Mouse (Mus musculus): ENCODE data around the gene 4930402H24Rik.

Gene 4930402H24Rik

GRCm38 (mm10) chr2:130728906-130729585 lies 177.2 kb downstream of the 4930402H24Rik start:
- DNase-seq: no peak

DNA sequence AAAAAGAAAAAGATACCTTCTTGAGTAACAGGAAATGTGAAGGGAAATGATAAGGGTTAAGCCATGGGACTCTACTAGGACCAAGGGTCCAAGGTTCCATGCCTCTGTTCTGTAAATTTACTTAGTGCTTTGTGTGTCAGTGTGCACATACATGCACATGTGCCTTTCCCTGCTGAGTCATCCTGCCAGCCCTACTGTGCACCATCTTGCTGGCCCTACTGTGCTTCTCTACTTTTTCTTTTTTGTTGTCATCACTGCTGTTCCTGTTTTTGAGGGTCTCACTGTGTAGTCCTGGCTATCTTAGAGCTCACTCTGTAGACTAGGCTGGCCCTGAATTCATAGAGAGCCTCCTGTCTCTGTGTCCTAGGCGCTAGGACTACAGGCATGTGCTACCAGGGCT lies 178.5 kb downstream of the 4930402H24Rik start:
- no peak for DNase-seq

DNA sequence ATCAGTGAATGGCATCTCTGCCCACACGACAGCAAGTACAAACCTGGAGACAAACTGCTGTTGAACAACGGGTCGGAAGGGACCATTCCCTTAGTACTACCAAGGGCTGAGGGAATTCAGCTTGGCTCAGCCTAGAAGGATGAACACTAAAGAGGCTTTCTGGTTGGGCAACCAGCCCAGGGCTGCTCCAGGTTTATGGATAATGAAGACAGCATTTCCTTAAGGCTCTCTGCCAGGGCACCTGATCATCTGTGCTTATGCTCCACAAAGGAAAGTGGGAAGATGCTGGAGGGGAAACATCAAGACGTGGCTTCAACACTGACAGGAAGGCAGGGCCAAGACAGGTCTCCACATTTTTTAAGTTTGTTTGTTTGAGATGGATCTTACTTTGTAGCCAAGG lies 181.8 kb downstream of the 4930402H24Rik start:
- DNase-seq: peak; percentile 73

DNA sequence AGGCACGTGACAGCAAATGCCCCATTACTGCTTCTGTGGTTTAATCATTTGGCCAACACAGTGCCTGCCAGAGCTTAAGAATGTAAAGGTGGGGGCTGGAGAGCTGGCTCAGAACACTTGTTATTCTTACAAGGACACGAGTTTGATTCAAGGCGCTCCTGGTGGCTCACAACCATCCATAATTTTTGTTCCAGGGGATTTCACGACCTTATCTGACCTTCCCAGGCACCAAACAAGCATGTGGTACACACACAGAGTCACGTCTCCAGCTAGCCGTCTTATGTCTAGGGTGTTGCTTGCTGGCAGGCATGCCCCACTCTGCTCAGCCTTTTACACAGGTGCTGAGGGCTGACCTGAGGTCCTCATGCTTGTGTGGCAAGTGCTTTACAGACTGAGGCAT lies 188.3 kb downstream of the 4930402H24Rik start:
- DNase-seq: no peak

DNA sequence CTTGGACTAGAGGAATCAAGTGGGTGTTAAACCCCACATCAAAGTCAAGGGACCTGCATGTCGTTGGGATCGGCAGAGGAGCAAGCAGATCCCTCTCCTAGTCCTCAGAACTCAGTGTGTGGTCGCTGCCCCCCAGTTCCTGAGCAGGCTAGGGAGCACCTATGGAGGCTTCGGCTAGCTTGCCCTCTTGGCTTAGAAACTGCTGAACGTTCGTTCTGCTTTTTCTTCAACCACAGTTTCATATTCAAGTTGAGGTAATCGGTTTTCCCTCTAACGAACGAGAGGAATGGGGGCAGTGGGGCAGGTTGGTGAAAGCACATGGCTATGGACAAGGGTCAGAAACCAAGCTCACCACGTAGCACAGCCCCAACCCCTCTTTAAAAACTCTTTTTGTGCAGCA lies 199.1 kb downstream of the 4930402H24Rik start:
- no peak for DNase-seq

DNA sequence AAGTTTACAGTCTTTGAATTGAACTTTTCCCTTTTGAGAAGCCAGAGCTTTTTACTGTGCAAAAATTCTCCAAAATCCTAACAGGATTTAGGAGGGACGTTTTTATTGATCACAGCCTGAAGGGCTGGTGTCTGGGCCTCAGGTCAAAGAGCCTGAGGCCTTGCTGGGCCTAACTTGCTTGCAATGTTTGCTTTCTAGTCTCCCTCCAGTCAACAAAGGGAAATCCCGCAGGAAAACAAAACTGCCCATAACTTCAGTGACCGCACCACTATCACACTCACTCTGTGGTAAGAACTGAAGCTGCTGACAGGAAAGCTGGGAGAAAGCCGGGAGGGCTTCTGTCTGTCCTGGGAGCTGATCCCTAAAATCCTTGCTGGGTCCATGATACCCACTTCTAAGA lies 199.6 kb downstream of the 4930402H24Rik start:
- DNase-seq: no peak

DNA sequence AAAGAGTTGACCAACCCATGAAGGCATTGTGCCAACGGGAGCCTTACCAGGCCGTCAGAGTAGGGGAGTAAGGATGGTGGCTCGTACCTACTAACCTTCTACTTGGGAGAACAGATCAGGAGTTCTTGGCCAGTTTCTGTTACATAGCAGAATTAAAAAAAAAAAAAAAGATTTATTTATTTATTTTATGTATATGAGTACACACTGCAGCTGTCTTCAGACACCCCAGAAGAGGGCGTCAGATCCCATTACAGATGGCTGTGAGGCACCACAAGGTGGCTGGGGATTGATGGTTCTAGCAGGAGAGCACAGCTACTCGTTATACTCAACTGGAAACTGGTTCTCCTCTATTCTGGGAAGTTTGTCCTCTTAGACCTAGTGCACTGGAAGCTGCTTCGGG lies 201.0 kb downstream of the 4930402H24Rik start:
- no peak for DNase-seq

GRCm38 (mm10) chr2:130704040-130705001 lies 201.9 kb downstream of the 4930402H24Rik start:
- DNase-seq: no peak

GRCm38 (mm10) chr2:130697821-130698266 lies 208.4 kb downstream of the 4930402H24Rik start:
- DNase-seq: no peak

DNA sequence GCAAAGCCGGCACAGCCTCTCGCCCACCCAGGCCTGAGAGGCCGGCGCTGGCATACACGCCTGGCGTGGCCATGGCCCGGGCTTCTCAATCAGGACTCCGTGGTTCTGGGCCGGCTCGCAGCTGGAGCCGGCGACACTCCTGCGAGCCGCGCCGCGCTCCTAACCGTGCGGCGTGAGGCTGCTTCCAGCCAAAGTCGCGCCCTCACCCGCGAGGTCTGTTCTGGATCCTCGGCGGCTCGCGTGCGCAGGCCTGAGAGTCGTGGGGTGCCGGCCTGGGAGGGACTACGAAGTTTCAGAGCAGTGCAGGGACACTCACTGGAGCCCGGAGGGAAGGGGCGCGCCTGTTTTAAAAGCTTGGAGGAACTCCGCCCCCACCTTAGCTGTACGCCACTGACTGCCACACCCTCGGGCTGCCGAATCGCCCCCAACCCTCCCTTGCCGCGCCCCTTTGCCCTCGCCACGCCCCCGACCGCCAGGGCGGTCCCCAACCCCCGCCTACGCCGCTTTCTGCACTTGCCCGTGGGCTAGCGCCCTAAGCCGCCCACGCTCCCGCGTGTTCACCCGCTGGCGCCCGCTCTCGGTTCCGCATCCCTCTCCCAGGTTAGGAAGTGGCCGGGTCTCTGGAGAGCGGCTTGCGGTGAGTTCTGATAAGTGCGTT lies 208.9 kb downstream of the 4930402H24Rik start, which contains the start of gene Slc4a11:
Gene Slc4a11 (minus strand): TSS at position 367 of the 658 bp plus-strand sequence.
- DNase-seq: no peak

DNA sequence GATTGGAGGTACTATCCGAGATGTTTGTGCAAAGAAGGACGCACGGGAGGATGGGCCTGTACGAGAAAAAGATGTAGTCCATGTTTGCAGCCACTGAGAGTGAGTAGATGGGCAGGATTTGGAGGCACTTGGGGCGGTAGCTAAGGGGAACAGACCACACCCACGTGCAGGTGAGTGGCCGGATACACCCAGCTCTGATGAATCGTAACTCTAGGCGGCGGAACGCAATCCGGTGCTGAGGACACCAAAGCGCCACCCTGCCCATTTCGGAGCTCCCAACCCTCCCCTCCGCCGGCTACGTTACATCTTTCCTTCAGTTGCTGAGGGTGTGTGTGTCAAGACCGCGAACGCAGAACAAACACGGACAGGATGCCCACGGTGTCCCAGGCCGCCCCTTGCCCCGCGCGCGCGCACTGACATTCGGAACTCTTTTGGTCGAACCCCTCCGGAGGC lies 209.5 kb downstream of the 4930402H24Rik start:
- no peak for DNase-seq

DNA sequence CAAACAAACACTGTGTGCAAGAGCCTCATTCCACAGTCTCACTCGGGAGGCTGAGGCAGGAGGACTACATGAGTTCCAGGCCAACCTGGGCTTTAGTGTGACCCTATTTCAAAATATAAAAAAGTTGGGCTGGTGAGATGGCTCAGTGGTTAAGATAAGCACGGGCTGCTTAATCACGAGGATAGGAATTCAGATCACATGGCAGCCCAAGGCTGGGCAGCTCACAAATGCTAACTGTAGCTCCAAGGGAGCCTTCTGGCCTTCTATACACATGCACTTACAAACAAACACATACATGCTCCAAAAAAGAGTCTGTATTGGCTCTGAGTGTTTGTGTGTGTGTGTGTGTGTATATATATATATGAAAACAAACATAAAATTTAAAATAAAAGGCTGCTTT lies 212.6 kb downstream of the 4930402H24Rik start:
- DNase-seq: no peak

- no peak for DNase-seq
Observed at GRCm38 (mm10) chr2:130689011-130689410, 217.2 kb downstream of the 4930402H24Rik start.

GRCm38 (mm10) chr2:130685426-130685825 lies 220.8 kb downstream of the 4930402H24Rik start:
- DNase-seq: no peak

DNA sequence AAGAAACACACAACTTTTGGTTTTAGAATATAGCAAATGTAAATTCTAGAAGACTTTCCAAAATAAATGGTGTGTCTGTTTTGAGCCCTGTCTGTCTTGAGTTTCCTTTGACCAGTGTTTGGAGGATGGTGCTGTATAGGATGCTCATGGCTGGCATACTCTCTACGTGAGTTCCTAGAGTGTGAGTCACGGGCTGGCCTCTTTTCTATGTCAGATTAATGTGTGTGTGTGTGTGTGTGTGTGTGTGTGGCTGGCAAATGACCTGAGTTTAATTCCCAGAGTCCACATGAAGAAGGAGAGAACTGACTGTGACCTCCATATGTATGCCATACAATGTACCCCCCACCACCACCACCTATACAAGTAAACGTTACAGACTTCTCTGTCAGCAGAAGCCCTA lies 224.7 kb downstream of the 4930402H24Rik start:
- no peak for DNase-seq

- no peak for DNase-seq
Observed at GRCm38 (mm10) chr2:130679899-130680298, 226.3 kb downstream of the 4930402H24Rik start.

GRCm38 (mm10) chr2:130679154-130679553 lies 227.1 kb downstream of the 4930402H24Rik start:
- DNase-seq: no peak

GRCm38 (mm10) chr2:130677211-130677610 lies 229.0 kb downstream of the 4930402H24Rik start:
- no peak for DNase-seq

DNA sequence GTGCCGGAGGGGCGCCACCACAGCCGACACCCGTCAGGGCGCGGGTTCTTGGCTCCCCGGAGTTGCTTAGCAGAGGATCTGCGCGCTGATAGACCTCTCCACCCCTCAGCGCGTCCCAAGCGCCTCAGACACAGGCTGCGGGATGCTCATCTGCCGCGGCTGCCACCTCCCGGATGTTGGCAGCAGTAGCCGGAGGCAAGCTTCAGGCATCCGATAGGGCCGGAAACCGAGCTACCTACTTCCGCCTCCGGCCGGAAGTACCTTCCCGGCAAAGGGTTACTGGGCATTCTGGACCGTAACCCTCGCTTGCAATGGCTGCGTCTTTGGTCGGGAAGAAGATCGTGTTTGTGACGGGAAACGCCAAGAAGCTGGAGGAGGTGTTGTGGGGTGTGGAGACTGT lies 238.6 kb downstream of the 4930402H24Rik start, which contains the start of gene Itpa:
Gene Itpa (plus strand): TSS at position 52 of the 400 bp plus-strand sequence.
- DNase-seq: peak; percentile 91

GRCm38 (mm10) chr2:130664102-130664701 lies 242.0 kb downstream of the 4930402H24Rik start, which contains the start of gene Ddrgk1:
Gene Ddrgk1 (minus strand): TSS chr2:130664659.
- peak; percentile 97 for DNase-seq

DNA sequence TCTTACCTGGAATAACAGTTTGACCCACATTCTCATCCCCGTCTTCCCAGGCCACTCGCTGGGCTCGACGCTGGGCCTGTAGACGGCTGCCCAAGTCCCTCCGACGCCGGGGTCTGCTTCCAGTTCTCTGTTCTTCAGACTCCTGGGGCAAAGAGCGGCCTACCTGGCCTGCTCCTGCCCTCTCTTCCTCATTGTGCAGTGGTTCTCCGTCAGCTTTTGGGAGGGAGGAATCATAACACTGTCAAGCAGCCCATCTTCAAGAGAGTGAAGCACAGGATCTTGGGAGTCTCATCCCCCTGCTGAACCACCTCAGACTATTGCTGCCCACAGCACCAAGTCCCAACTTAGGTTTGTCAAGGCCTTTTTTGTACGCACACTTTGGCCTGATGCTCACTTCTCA lies 242.9 kb downstream of the 4930402H24Rik start:
- peak; percentile 30 for DNase-seq

DNA sequence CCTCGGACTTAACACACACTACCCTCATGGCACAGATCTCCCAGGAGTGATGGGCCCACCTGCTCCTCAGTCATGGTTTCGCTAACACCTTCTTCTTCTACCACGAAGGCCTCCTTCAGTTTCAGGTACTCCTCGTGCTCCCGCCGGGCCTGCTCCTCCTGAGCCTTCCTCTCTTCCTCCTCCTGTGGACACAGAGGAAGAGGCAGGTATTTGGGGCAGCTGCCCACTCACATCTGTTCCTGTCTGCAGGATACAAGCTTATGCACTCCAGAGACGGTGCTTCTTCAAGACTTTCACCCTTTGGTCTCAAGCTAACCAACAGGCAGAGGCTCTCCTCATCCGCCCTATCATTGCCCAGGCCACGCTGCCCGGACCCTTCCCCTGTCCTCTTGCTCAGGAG lies 247.7 kb downstream of the 4930402H24Rik start:
- DNase-seq: no peak
